Mouse (Mus musculus) right cerebral cortex, postnatal 14 days (tissue): ENCODE measurements around the gene Ptpn14.

ENCODE experiments used
- DNase-seq: peaks from one replicate; pipeline ENCODE4 v3.0.0; 2022

The Ptpn14 gene

GRCm38 (mm10) chr1:189916422-189917125 is 188.5 kb downstream of the Ptpn14 start:
- no peak for DNase-seq

GRCm38 (mm10) chr1:189917126-189917500 is 189.0 kb downstream of the Ptpn14 start:
- DNase-seq: no peak

DNA sequence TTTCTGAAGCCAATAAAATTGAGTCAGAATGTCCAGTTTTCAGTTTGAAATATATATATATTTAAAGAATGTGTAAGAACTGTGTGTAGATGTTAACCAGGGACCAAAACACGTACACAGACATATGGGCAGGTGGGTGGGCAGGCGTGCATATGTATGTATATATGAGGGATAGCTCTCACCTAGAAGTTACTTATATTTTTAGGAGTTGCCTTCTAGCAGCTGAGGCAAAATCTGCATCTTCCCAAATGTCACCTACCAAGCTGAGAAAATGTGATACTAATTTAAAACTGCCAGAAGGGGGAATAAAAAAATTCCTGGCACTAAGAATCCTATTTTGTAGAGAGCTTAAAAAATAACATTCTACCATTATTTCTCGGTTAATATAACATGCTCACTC is 191.7 kb downstream of the Ptpn14 start:
- DNase-seq: no peak

- no peak for DNase-seq
These were observed 192.9 kb downstream of the Ptpn14 start for GRCm38 (mm10) chr1:189920701-189921567.

GRCm38 (mm10) chr1:189921568-189921817 is 193.4 kb downstream of the Ptpn14 start:
- DNase-seq: no peak

DNA sequence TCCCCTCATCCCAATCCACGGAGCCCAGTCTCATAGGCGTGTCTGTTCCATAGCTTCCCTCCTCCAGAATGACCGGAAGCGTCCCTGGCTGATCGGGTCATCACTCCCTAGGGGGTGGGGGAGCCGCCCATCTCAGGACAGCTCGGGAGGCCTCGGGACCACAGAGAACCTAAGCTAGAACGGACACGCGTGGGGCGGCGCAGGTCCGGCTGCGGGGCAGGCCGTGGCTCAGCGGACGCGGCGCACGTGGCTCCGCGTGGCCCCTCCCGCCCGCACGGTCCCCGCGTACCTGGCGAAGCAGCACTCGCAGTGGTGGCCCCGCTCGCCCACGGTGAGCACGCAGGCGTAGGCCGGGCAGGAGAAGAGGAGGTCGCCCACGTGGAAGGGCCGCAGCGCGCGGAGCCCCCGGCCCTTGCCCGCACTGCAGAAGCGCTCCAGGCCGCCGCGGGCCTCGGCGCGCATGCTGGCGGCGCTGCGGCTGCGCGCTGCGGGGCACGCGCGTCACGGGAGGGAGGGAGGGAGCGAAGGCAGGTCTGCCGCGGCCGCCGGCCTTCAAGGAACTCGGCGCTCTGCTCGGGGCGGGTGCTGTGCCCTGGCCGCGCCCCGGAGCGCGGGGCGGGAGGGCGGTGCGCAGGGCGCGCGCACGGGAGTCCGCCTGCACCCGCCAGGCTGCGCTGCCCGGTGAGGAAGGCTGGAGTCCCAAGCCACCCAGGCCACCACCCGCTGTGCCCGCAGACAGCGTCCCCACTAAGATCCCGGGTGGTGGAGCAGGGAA is 193.9 kb downstream of the Ptpn14 start, which contains the start of gene Smyd2:
Smyd2 (minus strand) TSS at position 546 of the 775 bp plus-strand sequence.
- DNase-seq: peak; percentile 46

GRCm38 (mm10) chr1:189922721-189923120 is 194.7 kb downstream of the Ptpn14 start:
- no peak for DNase-seq

- DNase-seq: no peak
These were observed 195.1 kb downstream of the Ptpn14 start for GRCm38 (mm10) chr1:189923157-189923556.

- no peak for DNase-seq
These were observed 196.0 kb downstream of the Ptpn14 start for GRCm38 (mm10) chr1:189923871-189924568.

DNA sequence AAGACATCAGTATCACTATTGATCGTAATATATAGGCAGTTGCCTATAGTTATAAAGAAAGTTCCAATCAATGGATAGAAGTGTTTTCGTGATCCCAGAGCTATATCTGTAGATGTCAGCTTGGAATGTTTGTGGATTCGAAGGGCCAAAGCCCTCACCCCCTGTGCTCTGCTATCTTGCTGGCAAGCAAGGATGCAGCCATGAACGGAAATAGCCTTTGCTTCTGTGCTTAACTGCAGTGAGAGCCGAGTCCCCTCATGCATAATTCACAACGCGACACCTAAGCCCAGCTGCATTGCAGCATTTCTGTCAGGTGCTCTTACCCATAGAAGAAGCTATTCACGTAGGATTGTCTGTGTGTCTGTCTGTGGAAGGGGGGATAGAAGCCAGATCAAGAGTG is 198.2 kb downstream of the Ptpn14 start:
- DNase-seq: no peak
